Mouse (Mus musculus) midbrain, postnatal 0 days (tissue): ENCODE results near the gene Cldn22. TPM values are rescaled to one million over a fixed set of nuclear protein-coding genes. Genes with fewer than 3 reads are reported as not detected.
"Not testable (repeated sequence)": the region's sequence is repeated elsewhere in the genome, so short reads cannot be mapped to it uniquely, and the experiment has no call there.

Experiments used
- ATAC-seq: fragments of 200-750 bp; cut with Nextera tagmentation; 2 replicates; pipeline ENCODE4 v1.8.0; 2017; ENCODE audit warnings: moderate number of reproducible peaks, mild to moderate bottlenecking, moderate TSS enrichment, moderate library complexity; ENCODE audit not compliant: low FRiP score
- DNase-seq: peaks from one replicate; pipeline ENCODE4 v3.0.0-alpha.2; 2015; ENCODE audit warnings: low spot score
- H3K27ac ChIP-seq: fragments of 300-500 bp; sonication (generic); 2 replicates; pipeline ENCODE4 v1.5.1; 2014; ENCODE audit warnings: low read depth, mild to moderate bottlenecking, low read length, mixed read lengths
- H3K27me3 ChIP-seq: fragments of 300-500 bp; sonication (generic); 2 replicates; pipeline ENCODE4 v1.6.1; 2014; ENCODE audit warnings: low read length, control low read depth, mixed read lengths; ENCODE audit not compliant: insufficient read depth
- H3K36me3 ChIP-seq: fragments of 300-500 bp; sonication (generic); 2 replicates; pipeline ENCODE4 v1.6.1; 2014; ENCODE audit warnings: low read length, control low read depth, mixed read lengths; ENCODE audit not compliant: insufficient read depth
- H3K4me1 ChIP-seq: fragments of 300-500 bp; sonication (generic); 2 replicates; pipeline ENCODE4 v1.6.1; 2014; ENCODE audit warnings: mild to moderate bottlenecking, control low read depth, antibody characterized with exemption, low read length, mixed read lengths; ENCODE audit not compliant: insufficient read depth
- H3K4me2 ChIP-seq: fragments of 300-500 bp; sonication (generic); 2 replicates; pipeline ENCODE4 v1.6.1; 2014; ENCODE audit warnings: low read depth, mild to moderate bottlenecking, low read length, mixed read lengths; ENCODE audit not compliant: poor library complexity, severe bottlenecking
- H3K4me3 ChIP-seq: fragments of 300-500 bp; sonication (generic); 2 replicates; pipeline ENCODE4 v1.5.1; 2014; ENCODE audit warnings: low read depth, mild to moderate bottlenecking, low read length, moderate library complexity
- H3K9ac ChIP-seq: fragments of 300-500 bp; sonication (generic); replicated peaks from 2 replicates; pipeline ENCODE4 v1.6.1; 2014; ENCODE audit warnings: mild to moderate bottlenecking, low read length, moderate library complexity, mixed read lengths; ENCODE audit not compliant: poor library complexity, severe bottlenecking
- H3K9me3 ChIP-seq: fragments of 300-500 bp; sonication (generic); 2 replicates; pipeline ENCODE4 v1.6.1; 2016; ENCODE audit warnings: low read length, control low read depth
- CTCF ChIP-seq: IDR thresholded peaks from 2 replicates; pipeline ENCODE4 v1.5.1; 2016; ENCODE audit warnings: antibody characterized with exemption, mild to moderate bottlenecking
- WGBS: fragments of 180-500 bp; shearing (Covaris S2); extraction: QIAGEN DNeasy Blood & Tissue Kit; methylation state at CpG from one replicate; pipeline ENCODE4 v1.1.7; 2014; 5-methylcytosine and 5-hydroxymethylcytosine counted together
- polyA plus RNA-seq: library from polyadenylated mRNA; unstranded; fragments of >200 nt; fragmentation: Nextera tagmentation; extraction: Ambion mirVana; gene quantifications from 2 replicates; pipeline ENCODE4 v1.2.1, GENCODE M21; 2015
- total RNA-seq: library from RNA; depleted of rRNA; stranded (reverse); fragments of >200 nt; gene quantifications from 2 replicates; pipeline ENCODE4 v1.2.3, GENCODE M21; 2014

Gene Cldn22
- total and polyA plus RNA-seq, 2 experiments from 2014 or later, result not detected

- WGBS, result 87% methylated on average over 6 of the region's 6 CpGs
- H3K4me1 ChIP-seq, result no peaks in the 10 kb centered on the region
- TF ChIP-seq CTCF, result no peak
- DNase-seq, result no peak
- no peaks in the 10 kb centered on the region for H3K27me3 ChIP-seq
- no peak for ATAC-seq
- H3K4me2 ChIP-seq, result no peak within 1 kb of the TSS
- H3K27ac ChIP-seq, result no peak within 1 kb of the TSS
- H3K9ac ChIP-seq, result no peak within 1 kb of the TSS
- no peak within 1 kb of the TSS for H3K4me3 ChIP-seq
- no peaks in the 10 kb centered on the region for H3K9me3 ChIP-seq
- H3K36me3 ChIP-seq, result no peaks in the 10 kb centered on the region
These were observed 2.4 kb upstream of the Cldn22 start, which contains the start of gene Cldn24 for GRCm38 (mm10) chr8:47821843-47822242. Gene Cldn24, plus strand, starts transcription at chr8:47822143.

DNA sequence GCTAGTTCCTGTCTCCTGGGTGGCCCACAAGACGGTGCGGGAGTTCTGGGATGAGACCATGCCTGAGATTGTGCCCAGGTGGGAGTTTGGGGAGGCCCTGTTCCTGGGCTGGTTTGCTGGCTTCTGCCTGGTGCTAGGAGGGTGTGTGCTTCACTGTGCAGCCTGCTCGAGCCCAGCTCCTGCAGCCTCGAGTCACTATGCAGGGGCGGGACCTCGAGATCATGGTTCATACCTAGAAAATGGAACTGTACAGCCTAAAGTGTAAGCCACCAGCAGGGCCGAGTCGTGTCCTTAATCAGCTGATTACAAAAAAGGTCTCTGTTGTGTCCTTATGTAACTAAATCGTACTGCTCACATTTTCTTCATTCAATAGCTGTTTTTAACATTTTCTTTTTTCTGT lies 1.7 kb upstream of the Cldn22 start:
- not testable (repeated sequence) for H3K9ac ChIP-seq, H3K27me3 ChIP-seq, DNase-seq, H3K9me3 ChIP-seq, ATAC-seq, H3K27ac ChIP-seq, H3K36me3 ChIP-seq, H3K4me3 ChIP-seq, H3K4me1 ChIP-seq, H3K4me2 ChIP-seq
- 90% methylated on average over 7 of the region's 9 CpGs for WGBS

- no peaks in the 10 kb centered on the region for H3K27me3 ChIP-seq
- no peak overlapping the region for H3K27ac ChIP-seq
- no peak for DNase-seq
- 51% methylated on average over 10 of the region's 10 CpGs for WGBS
- no peaks in the 10 kb centered on the region for H3K9me3 ChIP-seq
- no peak for TF ChIP-seq CTCF
- H3K4me3 ChIP-seq, result no peak overlapping the region
- no peak for ATAC-seq
- H3K36me3 ChIP-seq, result peaks cover 3% of the 10 kb centered on the region; the same call in 1 of the 2 replicates
- H3K4me2 ChIP-seq, result no peak overlapping the region
- H3K4me1 ChIP-seq, result no peaks in the 10 kb centered on the region
- H3K9ac ChIP-seq, result no peak overlapping the region
These were observed 505 bp upstream of the Cldn22 start for GRCm38 (mm10) chr8:47823777-47824176.

DNA sequence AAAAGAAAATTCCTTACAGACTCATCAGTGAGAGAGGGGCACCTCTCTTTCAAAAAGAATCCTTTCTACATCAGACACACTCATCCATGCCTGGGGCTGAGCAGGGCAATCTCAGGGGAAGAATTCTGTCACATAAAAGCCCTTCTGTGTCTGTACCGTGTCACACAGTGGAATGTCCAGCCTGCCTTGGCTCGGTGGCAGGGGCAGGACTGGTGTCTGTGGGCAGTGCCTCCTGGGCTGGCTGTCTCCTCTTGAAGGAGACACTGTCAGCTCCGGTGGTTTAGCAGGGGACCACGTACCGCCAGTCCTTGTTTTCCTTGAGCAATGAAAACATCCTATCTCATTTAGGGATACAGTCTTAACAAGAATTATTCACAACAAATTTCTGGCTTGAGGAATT lies 1.3 kb downstream of the Cldn22 start:
- Histone ChIP-seq H3K9me3 (no peaks in the 10 kb centered on the region), H3K36me3 (peaks cover 6% of the 10 kb centered on the region; the same call in 1 of the 2 replicates), H3K4me2 (no peak overlapping the region), H3K4me3 (no peak overlapping the region), H3K9ac (no peak overlapping the region), H3K27ac (no peak overlapping the region), H3K27me3 (no peaks in the 10 kb centered on the region), H3K4me1 (no peaks in the 10 kb centered on the region)
- 50% methylated on average over 5 of the region's 5 CpGs for WGBS
- TF ChIP-seq CTCF, result no peak
- no peak for ATAC-seq
- DNase-seq, result no peak

- WGBS, result 91% methylated on average over 9 of the region's 9 CpGs
- ATAC-seq, result no peak
These were observed 2.6 kb downstream of the Cldn22 start for GRCm38 (mm10) chr8:47826911-47827310.

DNA sequence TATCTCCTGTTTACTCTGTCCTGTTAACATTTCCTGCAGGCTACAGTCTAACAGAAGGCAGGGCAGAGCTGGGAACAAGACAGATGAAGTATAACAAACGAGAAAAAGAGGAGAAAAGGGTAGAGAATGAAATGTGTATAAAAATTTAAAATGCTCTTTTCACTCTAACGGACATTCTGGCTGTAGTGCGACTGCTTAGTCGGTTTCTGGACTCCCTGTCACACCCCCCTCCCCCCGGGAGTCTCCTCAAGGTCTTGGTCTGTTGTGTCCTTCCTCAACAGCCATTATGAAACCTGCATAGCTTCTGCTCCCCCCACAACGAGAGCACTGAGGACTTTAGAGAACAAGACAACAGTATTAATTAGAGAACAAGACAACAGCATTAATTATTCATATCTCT lies 8.3 kb downstream of the Cldn22 start:
- no peaks in the 10 kb centered on the region for H3K4me1 ChIP-seq
- WGBS, result 73% methylated on average over 6 of the region's 6 CpGs
- no peak for ATAC-seq

More at GRCm38 (mm10) chr8:47826911-47827310, 2.6 kb downstream of the Cldn22 start:
- H3K4me1 ChIP-seq, result no peaks in the 10 kb centered on the region
- H3K4me3 ChIP-seq, result no peak overlapping the region
- no peak for TF ChIP-seq CTCF
- peaks cover 14% of the 10 kb centered on the region for H3K36me3 ChIP-seq
- H3K4me2 ChIP-seq, result no peak overlapping the region
- H3K27ac ChIP-seq, result no peak overlapping the region
- no peak for DNase-seq
- no peaks in the 10 kb centered on the region for H3K27me3 ChIP-seq
- no peak overlapping the region for H3K9ac ChIP-seq
- H3K9me3 ChIP-seq, result no peaks in the 10 kb centered on the region

More for the DNA sequence above, 8.3 kb downstream of the Cldn22 start:
- Histone ChIP-seq H3K36me3 (peaks cover 14% of the 10 kb centered on the region), H3K27ac (no peak overlapping the region), H3K4me2 (no peak overlapping the region), H3K9ac (no peak overlapping the region), H3K4me3 (no peak overlapping the region), H3K27me3 (no peaks in the 10 kb centered on the region), H3K9me3 (no peaks in the 10 kb centered on the region)
- no peak for DNase-seq
- no peak for TF ChIP-seq CTCF
